Mouse (Mus musculus): ENCODE data around the gene Lrrfip1. TPM values are rescaled to one million over a fixed set of nuclear protein-coding genes. Genes with fewer than 3 reads are reported as not detected.

The Lrrfip1 gene
- polyA plus RNA-seq, 1 experiment from 2014 or later = 28.3 TPM

DNA sequence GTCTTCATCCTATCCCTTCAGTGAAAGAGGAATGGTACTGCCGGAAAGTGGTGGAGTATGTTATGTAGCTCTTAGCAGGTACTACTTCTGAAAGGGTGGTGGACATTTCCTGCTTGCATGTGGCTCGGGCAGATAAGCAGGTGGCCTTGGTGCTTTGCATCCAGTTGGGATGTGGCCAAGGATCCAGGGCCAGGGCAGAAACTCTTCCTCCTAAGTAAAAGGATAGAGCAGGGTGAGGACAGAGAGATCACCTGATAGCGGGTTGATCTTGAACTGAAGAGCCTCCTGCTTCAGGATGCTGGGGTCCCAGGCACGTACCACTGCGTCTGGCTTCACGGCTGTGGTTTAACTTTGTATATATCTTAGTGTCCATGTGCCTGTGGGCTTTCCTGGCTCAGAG, 10.7 kb downstream of the Lrrfip1 start:
- Histone ChIP-seq H3K9me3 (no peaks in the 10 kb centered on the region), H3K36me3 (no peaks in the 10 kb centered on the region), H3K27ac (no peak overlapping the region), H3K4me3 (replicated peaks) (no peak overlapping the region), H3K27me3 (no peaks in the 10 kb centered on the region), H3K9ac (replicated peaks) (no peak overlapping the region), H3K4me1 (replicated peaks) (peaks cover 19% of the 10 kb centered on the region), H3K4me2 (no peak overlapping the region)
- ATAC-seq (ENCODE audit: insufficient number of reproducible peaks, insufficient read depth, low FRiP score, low TSS enrichment, low read depth) = no peak
- WGBS = 88% methylated on average over 6 of the region's 6 CpGs

DNA sequence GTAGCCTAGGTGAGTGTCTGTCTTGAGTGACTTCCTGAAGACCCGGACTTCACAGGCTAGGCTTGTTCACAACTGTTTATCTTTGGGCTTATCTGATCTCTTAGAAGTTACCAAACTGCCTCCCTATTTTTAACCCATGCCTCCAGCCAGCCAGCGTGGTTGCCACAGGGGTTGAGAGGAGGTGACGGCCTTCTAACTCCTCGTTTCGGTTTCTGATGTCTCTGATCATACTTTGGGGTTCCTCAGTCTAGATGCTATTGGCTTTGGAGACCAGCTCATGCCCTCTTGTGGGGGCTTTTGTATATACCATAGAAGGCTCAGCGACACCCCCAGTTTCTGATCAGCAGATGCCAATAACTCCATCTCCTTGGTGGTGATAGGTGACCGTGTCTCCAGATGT, 11.7 kb downstream of the Lrrfip1 start:
- ATAC-seq (ENCODE audit: insufficient number of reproducible peaks, insufficient read depth, low FRiP score, low TSS enrichment, low read depth) = no peak

DNA sequence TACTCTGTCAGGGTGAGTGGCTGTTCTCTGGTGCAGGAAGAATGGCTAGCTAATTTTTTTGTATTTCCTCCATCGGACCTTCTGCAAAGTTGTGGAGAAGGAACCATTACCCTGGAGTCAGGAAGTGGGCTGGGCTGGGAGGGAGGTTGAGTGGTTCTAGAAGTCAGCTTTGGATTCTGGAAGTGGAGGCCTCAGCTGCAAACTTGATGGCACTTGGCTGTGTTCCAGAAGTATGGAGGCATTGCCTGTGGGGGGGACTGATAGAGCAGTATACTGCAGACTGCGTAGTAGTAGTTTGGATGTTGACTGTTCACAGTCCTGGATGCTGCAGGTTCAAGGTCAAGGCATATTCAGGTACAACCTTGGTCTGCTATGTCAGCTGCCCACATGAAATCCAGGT, 12.2 kb downstream of the Lrrfip1 start:
- Histone ChIP-seq H3K4me1 (replicated peaks) (peaks cover 22% of the 10 kb centered on the region), H3K4me2 (no peak overlapping the region), H3K9me3 (no peaks in the 10 kb centered on the region), H3K27me3 (no peaks in the 10 kb centered on the region), H3K4me3 (replicated peaks) (no peak overlapping the region), H3K9ac (replicated peaks) (no peak overlapping the region), H3K36me3 (no peaks in the 10 kb centered on the region), H3K27ac (no peak overlapping the region)
- no peak for ATAC-seq (ENCODE audit: insufficient number of reproducible peaks, insufficient read depth, low FRiP score, low TSS enrichment, low read depth)
- 93% methylated on average over 2 of the region's 2 CpGs for WGBS

More for the DNA sequence above, 11.7 kb downstream of the Lrrfip1 start:
- no peak overlapping the region for H3K27ac ChIP-seq
- no peak overlapping the region for H3K4me3 ChIP-seq (replicated peaks)
- H3K27me3 ChIP-seq = no peaks in the 10 kb centered on the region
- H3K9me3 ChIP-seq = no peaks in the 10 kb centered on the region
- peaks cover 22% of the 10 kb centered on the region for H3K4me1 ChIP-seq (replicated peaks)
- 62% methylated on average over 7 of the region's 7 CpGs for WGBS
- no peak overlapping the region for H3K4me2 ChIP-seq
- no peaks in the 10 kb centered on the region for H3K36me3 ChIP-seq
- H3K9ac ChIP-seq (replicated peaks) = no peak overlapping the region

DNA sequence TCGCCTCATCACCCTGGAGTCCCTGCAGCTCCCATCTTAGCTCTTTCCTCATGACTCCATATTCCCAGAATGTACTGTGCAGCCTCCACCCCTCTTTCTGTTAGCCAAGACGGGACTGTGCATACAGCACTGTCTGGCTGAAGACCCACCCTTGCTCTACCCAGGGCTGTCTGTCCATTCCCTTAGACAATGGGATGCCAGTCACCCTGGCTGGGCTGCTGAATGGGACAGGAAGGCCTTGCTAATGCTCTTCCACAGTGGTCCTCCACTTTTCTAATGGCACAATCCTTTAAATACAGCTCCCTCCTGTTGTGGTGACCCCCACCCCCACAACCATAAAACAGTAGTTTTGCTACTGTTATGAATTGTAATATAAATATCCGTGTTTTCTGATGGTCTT, 12.8 kb downstream of the Lrrfip1 start:
- no peak overlapping the region for H3K9ac ChIP-seq (replicated peaks)
- no peak for ATAC-seq (ENCODE audit: insufficient number of reproducible peaks, insufficient read depth, low FRiP score, low TSS enrichment, low read depth)
- no peaks in the 10 kb centered on the region for H3K9me3 ChIP-seq
- no peaks in the 10 kb centered on the region for H3K27me3 ChIP-seq
- H3K4me2 ChIP-seq = no peak overlapping the region
- H3K4me3 ChIP-seq (replicated peaks) = no peak overlapping the region
- 78% methylated on average over 3 of the region's 3 CpGs for WGBS
- peaks cover 22% of the 10 kb centered on the region for H3K4me1 ChIP-seq (replicated peaks)
- H3K36me3 ChIP-seq = no peaks in the 10 kb centered on the region
- H3K27ac ChIP-seq = no peak overlapping the region

DNA sequence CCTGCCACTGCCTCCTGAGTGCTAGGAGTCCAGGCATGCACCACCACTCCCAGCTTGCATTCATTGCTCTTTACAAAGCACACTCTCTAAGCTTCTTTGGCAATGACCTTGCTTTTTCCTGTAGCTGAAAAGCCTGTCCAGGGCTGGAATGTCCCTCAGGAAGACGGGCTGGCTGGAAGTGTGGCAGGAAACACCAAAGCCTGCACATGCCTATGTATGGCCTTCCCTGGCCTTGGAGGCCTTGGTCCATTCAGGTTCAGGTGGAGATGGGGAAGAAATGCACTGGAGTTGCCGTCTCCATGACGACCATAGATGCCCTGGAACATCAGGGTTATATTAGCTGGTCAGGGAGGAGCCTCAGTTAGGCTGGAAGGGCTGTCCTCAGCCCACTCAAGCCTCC, 15.3 kb downstream of the Lrrfip1 start:
- ATAC-seq (ENCODE audit: insufficient number of reproducible peaks, insufficient read depth, low FRiP score, low TSS enrichment, low read depth) = no peak
- H3K4me2 ChIP-seq = no peak overlapping the region
- peaks cover 33% of the 10 kb centered on the region for H3K4me1 ChIP-seq (replicated peaks)
- H3K4me3 ChIP-seq (replicated peaks) = no peak overlapping the region
- WGBS = 75% methylated on average over 3 of the region's 3 CpGs
- no peaks in the 10 kb centered on the region for H3K9me3 ChIP-seq
- no peak overlapping the region for H3K9ac ChIP-seq (replicated peaks)
- H3K27me3 ChIP-seq = no peaks in the 10 kb centered on the region
- H3K36me3 ChIP-seq = no peaks in the 10 kb centered on the region
- no peak overlapping the region for H3K27ac ChIP-seq

DNA sequence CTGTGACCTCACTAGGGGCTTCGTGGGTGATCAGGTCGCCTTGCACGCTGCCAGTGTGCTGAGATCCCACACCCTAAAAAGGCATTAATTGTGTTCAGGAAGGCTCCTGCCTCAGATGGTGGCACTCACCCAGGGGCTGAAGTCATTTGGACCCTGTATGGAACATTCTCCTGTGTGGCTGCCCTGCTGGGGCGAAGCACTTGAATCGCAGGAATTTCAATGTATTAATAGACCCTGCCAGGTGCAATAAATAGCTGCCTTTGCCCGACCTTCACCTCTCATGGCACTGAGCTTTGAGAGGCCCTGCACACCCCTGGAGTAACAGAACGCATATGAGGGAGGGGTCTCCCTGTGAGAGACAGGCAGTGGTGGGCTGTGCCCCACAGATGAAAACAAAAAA, 17.0 kb downstream of the Lrrfip1 start:
- H3K27ac ChIP-seq = no peak overlapping the region
- no peak overlapping the region for H3K4me2 ChIP-seq
- H3K4me3 ChIP-seq (replicated peaks) = no peak overlapping the region
- H3K36me3 ChIP-seq = 0 out of 2 replicates have a peak, but pooled peaks cover under 1% of the 10 kb centered on the region
- H3K9me3 ChIP-seq = no peaks in the 10 kb centered on the region
- no peak for ATAC-seq (ENCODE audit: insufficient number of reproducible peaks, insufficient read depth, low FRiP score, low TSS enrichment, low read depth)
- no peak overlapping the region for H3K9ac ChIP-seq (replicated peaks)
- H3K4me1 ChIP-seq (replicated peaks) = peaks cover 33% of the 10 kb centered on the region
- H3K27me3 ChIP-seq = no peaks in the 10 kb centered on the region
- WGBS = 65% methylated on average over 7 of the region's 7 CpGs

DNA sequence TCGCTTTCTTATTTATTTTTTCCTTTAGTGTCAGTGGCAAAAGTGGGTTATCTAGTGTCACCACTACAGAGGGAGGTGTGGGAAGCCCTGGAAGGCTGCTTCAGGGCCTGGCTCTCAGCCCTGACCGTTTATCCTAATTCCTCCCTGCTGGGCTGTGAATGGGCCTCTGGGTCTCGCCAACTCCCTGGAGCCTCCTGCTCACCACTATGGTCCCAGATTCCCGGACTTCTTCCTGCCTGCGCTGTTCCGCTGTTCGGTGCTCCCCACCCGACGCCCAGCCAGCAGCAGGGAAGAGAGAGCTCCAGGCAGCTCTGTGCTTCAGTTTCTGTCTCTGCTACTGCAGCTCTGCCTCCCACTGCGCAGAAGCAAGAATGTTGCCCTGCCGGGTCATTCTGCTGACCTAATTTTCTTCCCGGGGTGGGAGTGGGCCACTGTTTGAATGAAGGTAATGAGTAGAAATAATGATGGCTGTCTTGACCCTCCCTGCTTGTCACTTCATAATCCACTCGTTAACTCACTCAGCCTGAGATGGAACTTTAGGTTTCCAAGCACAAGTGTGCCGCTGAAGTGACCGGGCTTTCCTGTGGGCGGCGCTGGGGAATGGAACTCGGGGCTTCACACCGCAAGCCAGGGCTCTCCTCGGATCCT, 18.7 kb downstream of the Lrrfip1 start:
- Histone ChIP-seq H3K36me3 (0 out of 2 replicates have a peak, but pooled peaks cover 3% of the 10 kb centered on the region), H3K4me1 (replicated peaks) (peaks cover 27% of the 10 kb centered on the region), H3K27me3 (no peaks in the 10 kb centered on the region), H3K4me3 (replicated peaks) (no peak overlapping the region), H3K9ac (replicated peaks) (no peak overlapping the region), H3K4me2 (peak overlapping the region; percentile 43), H3K27ac (peak overlapping the region; percentile 59), H3K9me3 (no peaks in the 10 kb centered on the region)
- WGBS = 14% methylated on average over 20 of the region's 20 CpGs
- ATAC-seq (ENCODE audit: insufficient number of reproducible peaks, insufficient read depth, low FRiP score, low TSS enrichment, low read depth) = no peak

DNA sequence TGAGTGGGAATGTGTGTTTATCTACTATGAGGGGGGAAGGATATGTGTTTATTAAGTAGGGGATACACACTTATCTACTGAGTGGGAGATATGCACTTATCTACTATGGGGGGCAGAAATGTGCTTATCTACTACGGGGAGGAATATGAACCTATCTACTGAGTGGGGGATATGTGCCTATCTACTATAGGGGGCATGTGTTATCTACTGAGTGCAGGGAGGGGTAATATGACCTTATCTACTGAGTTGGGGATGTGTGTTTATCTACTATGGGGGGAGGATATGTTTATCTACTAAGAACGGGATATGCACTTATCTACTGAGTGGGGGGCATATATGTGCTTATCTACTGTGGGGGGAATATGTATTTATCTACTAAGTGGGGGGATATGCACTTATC, 20.8 kb downstream of the Lrrfip1 start:
- Histone ChIP-seq H3K9me3 (no peaks in the 10 kb centered on the region), H3K4me2 (no peak overlapping the region), H3K4me1 (replicated peaks) (peaks cover 13% of the 10 kb centered on the region), H3K27ac (no peak overlapping the region), H3K36me3 (0 out of 2 replicates have a peak, but pooled peaks cover 3% of the 10 kb centered on the region), H3K27me3 (no peaks in the 10 kb centered on the region), H3K9ac (replicated peaks) (no peak overlapping the region), H3K4me3 (replicated peaks) (no peak overlapping the region)
- 91% methylated on average over 2 of the region's 2 CpGs for WGBS
- no peak for ATAC-seq (ENCODE audit: insufficient number of reproducible peaks, insufficient read depth, low FRiP score, low TSS enrichment, low read depth)

DNA sequence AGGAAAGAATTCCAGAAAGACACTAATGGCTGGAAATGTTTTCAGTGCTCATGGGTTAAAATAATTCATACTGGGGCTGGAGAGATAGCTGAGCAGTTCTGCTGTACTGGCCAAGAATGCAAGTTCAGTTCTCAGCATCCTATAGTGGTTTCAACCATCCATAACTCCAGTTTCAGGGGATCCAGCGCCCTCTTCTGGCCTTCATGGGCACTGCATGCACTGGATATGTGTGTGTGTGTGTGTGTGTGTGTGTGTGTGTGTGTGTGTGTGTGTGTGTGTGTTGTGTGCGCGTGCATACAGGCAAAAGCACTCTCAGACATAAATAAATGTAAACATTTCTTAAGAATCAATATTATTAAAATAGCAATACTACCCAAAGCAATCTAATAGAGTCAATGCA, 22.8 kb downstream of the Lrrfip1 start:
- H3K27me3 ChIP-seq = no peaks in the 10 kb centered on the region
- H3K9ac ChIP-seq (replicated peaks) = no peak overlapping the region
- 0 out of 2 replicates have a peak, but pooled peaks cover 7% of the 10 kb centered on the region for H3K36me3 ChIP-seq
- no peak overlapping the region for H3K4me3 ChIP-seq (replicated peaks)
- H3K4me1 ChIP-seq (replicated peaks) = peaks cover 11% of the 10 kb centered on the region
- no peak overlapping the region for H3K4me2 ChIP-seq
- ATAC-seq (ENCODE audit: insufficient number of reproducible peaks, insufficient read depth, low FRiP score, low TSS enrichment, low read depth) = no peak
- H3K27ac ChIP-seq = no peak overlapping the region
- WGBS = 52% methylated on average over 2 of the region's 3 CpGs
- peaks cover 7% of the 10 kb centered on the region; the same call in 1 of the 2 replicates for H3K9me3 ChIP-seq

DNA sequence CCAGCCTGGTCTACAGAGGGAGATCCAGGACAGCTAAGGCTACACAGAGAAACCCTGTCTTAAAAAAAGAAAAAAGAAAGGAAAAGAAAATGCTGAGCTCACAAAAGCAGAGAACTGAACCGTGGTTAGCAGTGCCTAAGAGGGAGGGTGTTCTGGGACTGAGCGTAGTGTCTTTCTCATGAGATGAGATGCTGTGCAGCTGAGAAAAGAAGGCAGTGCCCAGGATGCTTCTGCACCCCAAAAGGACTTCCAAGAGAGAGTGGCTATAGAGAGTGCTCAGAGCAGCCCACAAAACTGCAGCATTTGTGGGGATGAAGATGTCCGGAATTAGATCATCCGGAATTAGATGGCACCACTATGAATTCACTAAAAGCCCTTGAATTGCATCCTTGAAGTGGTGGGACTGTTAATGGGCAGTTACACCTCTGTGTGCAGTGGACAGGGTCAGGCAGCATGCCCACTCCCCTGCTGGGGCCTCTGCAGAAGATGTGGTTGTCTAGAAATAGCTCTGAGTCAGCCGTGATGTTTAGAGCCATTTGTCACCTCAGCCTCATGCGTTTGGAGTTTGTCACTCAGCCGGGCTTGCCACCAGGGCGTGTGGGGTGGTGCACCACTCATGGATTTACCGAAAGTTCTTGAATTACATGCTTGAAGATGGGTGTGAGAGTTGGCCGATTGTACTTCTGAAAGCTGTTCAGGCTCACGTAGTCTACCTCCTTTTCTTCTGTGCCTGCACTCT, 23.8 kb downstream of the Lrrfip1 start:
- Histone ChIP-seq H3K36me3 (0 out of 2 replicates have a peak, but pooled peaks cover 7% of the 10 kb centered on the region), H3K4me3 (replicated peaks) (no peak overlapping the region), H3K4me2 (no peak overlapping the region), H3K9me3 (peaks cover 13% of the 10 kb centered on the region), H3K9ac (replicated peaks) (no peak overlapping the region), H3K27me3 (no peaks in the 10 kb centered on the region), H3K4me1 (replicated peaks) (peaks cover 4% of the 10 kb centered on the region), H3K27ac (no peak overlapping the region)
- 67% methylated on average over 11 of the region's 11 CpGs for WGBS
- ATAC-seq (ENCODE audit: insufficient number of reproducible peaks, insufficient read depth, low FRiP score, low TSS enrichment, low read depth) = no peak

DNA sequence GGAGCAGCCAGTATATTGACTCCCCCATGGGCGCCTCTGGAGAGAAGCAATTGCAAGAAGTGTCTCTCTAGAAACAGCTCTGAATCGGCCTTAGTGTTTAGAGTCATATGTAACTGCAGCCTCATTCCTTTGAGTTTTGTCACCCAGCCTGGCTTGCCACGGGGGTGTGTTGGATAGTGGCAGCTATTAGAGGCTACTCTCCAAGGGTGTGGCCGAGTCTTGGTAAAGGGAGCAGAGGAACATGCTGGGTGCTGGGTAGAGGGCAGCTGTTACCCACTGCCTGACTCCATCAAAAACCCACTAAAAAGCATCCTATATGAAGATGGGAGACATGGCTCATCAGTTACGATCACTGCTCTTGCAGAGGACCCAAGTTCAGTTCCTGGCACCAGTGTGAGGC, 24.7 kb downstream of the Lrrfip1 start:
- Histone ChIP-seq H3K4me1 (replicated peaks) (no peaks in the 10 kb centered on the region; the same call in 1 of the 2 replicates), H3K27me3 (no peaks in the 10 kb centered on the region), H3K9me3 (peaks cover 13% of the 10 kb centered on the region), H3K4me3 (replicated peaks) (no peak overlapping the region), H3K9ac (replicated peaks) (no peak overlapping the region), H3K27ac (no peak overlapping the region), H3K4me2 (no peak overlapping the region), H3K36me3 (0 out of 2 replicates have a peak, but pooled peaks cover 7% of the 10 kb centered on the region)
- no peak for ATAC-seq (ENCODE audit: insufficient number of reproducible peaks, insufficient read depth, low FRiP score, low TSS enrichment, low read depth)
- WGBS = 64% methylated on average over 5 of the region's 5 CpGs

Data from limb, embryonic 12.5 days (tissue).